Mouse (Mus musculus): ENCODE measurements at regions not wholly inside any gene's neighbourhood (a gene's known extent, or its start where the extent isn't known, plus 50 kb on each side); places are given as distances from the start of the nearest gene placed in this dataset.

GRCm38 (mm10) chr12:79946777-79947176 is 166.0 kb downstream of the Zfp36l1 start:
- Histone ChIP-seq H3K27me3 (ENCODE audit: insufficient read depth, low read length) (no peaks in the 10 kb centered on the region), H3K27ac (ENCODE audit: low read depth, low read length) (no peak overlapping the region), H3K9ac (replicated peaks; ENCODE audit: low read length, poor library complexity, severe bottlenecking) (no peak overlapping the region), H3K4me3 (ENCODE audit: low read depth, low read length) (no peak overlapping the region), H3K9me3 (ENCODE audit: low read length) (no peaks in the 10 kb centered on the region), H3K4me2 (ENCODE audit: low read depth, low read length, poor library complexity, severe bottlenecking) (no peak overlapping the region), H3K36me3 (ENCODE audit: insufficient read depth, low read length) (no peaks in the 10 kb centered on the region), H3K4me1 (ENCODE audit: insufficient read depth, low read length) (no peaks in the 10 kb centered on the region)
- ATAC-seq (ENCODE audit: low FRiP score): no peak
- 87% methylated on average over 10 of the region's 10 CpGs for WGBS
- no peak for DNase-seq (ENCODE audit: low spot score)
- no peak for TF ChIP-seq CTCF (IDR thresholded peaks at IDR 0.05)

GRCm38 (mm10) chr12:79945899-79946298 is 166.9 kb downstream of the Zfp36l1 start:
- no peak overlapping the region for H3K4me2 ChIP-seq (ENCODE audit: low read depth, low read length, poor library complexity, severe bottlenecking)
- H3K36me3 ChIP-seq (ENCODE audit: insufficient read depth, low read length): no peaks in the 10 kb centered on the region
- H3K9me3 ChIP-seq (ENCODE audit: low read length): no peaks in the 10 kb centered on the region
- 92% methylated on average over 4 of the region's 4 CpGs for WGBS
- no peaks in the 10 kb centered on the region for H3K27me3 ChIP-seq (ENCODE audit: insufficient read depth, low read length)
- DNase-seq (ENCODE audit: low spot score): no peak
- H3K9ac ChIP-seq (replicated peaks; ENCODE audit: low read length, poor library complexity, severe bottlenecking): no peak overlapping the region
- no peak for ATAC-seq (ENCODE audit: low FRiP score)
- H3K27ac ChIP-seq (ENCODE audit: low read depth, low read length): no peak overlapping the region
- no peak for TF ChIP-seq CTCF (IDR thresholded peaks at IDR 0.05)
- H3K4me3 ChIP-seq (ENCODE audit: low read depth, low read length): no peak overlapping the region
- H3K4me1 ChIP-seq (ENCODE audit: insufficient read depth, low read length): no peaks in the 10 kb centered on the region

- no peaks in the 10 kb centered on the region for H3K27me3 ChIP-seq (ENCODE audit: insufficient read depth, low read length)
- H3K4me3 ChIP-seq (ENCODE audit: low read depth, low read length): no peak overlapping the region
- no peaks in the 10 kb centered on the region for H3K9me3 ChIP-seq (ENCODE audit: low read length)
- ATAC-seq (ENCODE audit: low FRiP score) (no peak), DNase-seq (ENCODE audit: low spot score) (no peak)
- H3K36me3 ChIP-seq (ENCODE audit: insufficient read depth, low read length): no peaks in the 10 kb centered on the region
- H3K9ac ChIP-seq (replicated peaks; ENCODE audit: low read length, poor library complexity, severe bottlenecking): no peak overlapping the region; the same call in 1 of the 2 replicates
- TF ChIP-seq CTCF (IDR thresholded peaks at IDR 0.05): no peak
- 42% methylated on average over 6 of the region's 6 CpGs for WGBS
- H3K27ac ChIP-seq (ENCODE audit: low read depth, low read length): peak overlapping the region; percentile 39
- no peak overlapping the region for H3K4me2 ChIP-seq (ENCODE audit: low read depth, low read length, poor library complexity, severe bottlenecking)
- H3K4me1 ChIP-seq (ENCODE audit: insufficient read depth, low read length): no peaks in the 10 kb centered on the region
Observed at GRCm38 (mm10) chr12:79944714-79945493, 167.9 kb downstream of the Zfp36l1 start.

- Histone ChIP-seq H3K9ac (replicated peaks; ENCODE audit: low read length, poor library complexity, severe bottlenecking) (no peak overlapping the region), H3K36me3 (ENCODE audit: insufficient read depth, low read length) (no peaks in the 10 kb centered on the region), H3K27ac (ENCODE audit: low read depth, low read length) (no peak overlapping the region), H3K9me3 (ENCODE audit: low read length) (no peaks in the 10 kb centered on the region), H3K4me1 (ENCODE audit: insufficient read depth, low read length) (no peaks in the 10 kb centered on the region), H3K4me2 (ENCODE audit: low read depth, low read length, poor library complexity, severe bottlenecking) (no peak overlapping the region), H3K4me3 (ENCODE audit: low read depth, low read length) (no peak overlapping the region), H3K27me3 (ENCODE audit: insufficient read depth, low read length) (no peaks in the 10 kb centered on the region)
- DNase-seq (ENCODE audit: low spot score) (no peak), ATAC-seq (ENCODE audit: low FRiP score) (no peak)
- TF ChIP-seq CTCF (IDR thresholded peaks at IDR 0.05): no peak
- 91% methylated on average over 10 of the region's 10 CpGs for WGBS
Observed at GRCm38 (mm10) chr12:79944090-79944489, 168.7 kb downstream of the Zfp36l1 start.

GRCm38 (mm10) chr12:79942563-79943131 is 170.2 kb downstream of the Zfp36l1 start:
- Histone ChIP-seq H3K27ac (ENCODE audit: low read depth, low read length) (no peak overlapping the region), H3K9ac (replicated peaks; ENCODE audit: low read length, poor library complexity, severe bottlenecking) (no peak overlapping the region), H3K27me3 (ENCODE audit: insufficient read depth, low read length) (no peaks in the 10 kb centered on the region), H3K4me3 (ENCODE audit: low read depth, low read length) (no peak overlapping the region), H3K9me3 (ENCODE audit: low read length) (no peaks in the 10 kb centered on the region), H3K4me2 (ENCODE audit: low read depth, low read length, poor library complexity, severe bottlenecking) (no peak overlapping the region), H3K4me1 (ENCODE audit: insufficient read depth, low read length) (no peaks in the 10 kb centered on the region), H3K36me3 (ENCODE audit: insufficient read depth, low read length) (no peaks in the 10 kb centered on the region)
- DNase-seq (ENCODE audit: low spot score) (no peak), ATAC-seq (ENCODE audit: low FRiP score) (no peak)
- TF ChIP-seq CTCF (IDR thresholded peaks at IDR 0.05): no peak
- WGBS: 66% methylated on average over 10 of the region's 10 CpGs

- no peak overlapping the region for H3K9ac ChIP-seq (replicated peaks; ENCODE audit: low read length, poor library complexity, severe bottlenecking)
- H3K4me1 ChIP-seq (ENCODE audit: insufficient read depth, low read length): no peaks in the 10 kb centered on the region
- 51% methylated on average over 3 of the region's 3 CpGs for WGBS
- no peaks in the 10 kb centered on the region for H3K36me3 ChIP-seq (ENCODE audit: insufficient read depth, low read length)
- TF ChIP-seq CTCF (IDR thresholded peaks at IDR 0.05): no peak
- no peak overlapping the region for H3K4me3 ChIP-seq (ENCODE audit: low read depth, low read length)
- no peak for DNase-seq (ENCODE audit: low spot score)
- H3K9me3 ChIP-seq (ENCODE audit: low read length): no peaks in the 10 kb centered on the region
- ATAC-seq (ENCODE audit: low FRiP score): no peak
- H3K27me3 ChIP-seq (ENCODE audit: insufficient read depth, low read length): no peaks in the 10 kb centered on the region
- no peak overlapping the region for H3K27ac ChIP-seq (ENCODE audit: low read depth, low read length)
- no peak overlapping the region for H3K4me2 ChIP-seq (ENCODE audit: low read depth, low read length, poor library complexity, severe bottlenecking)
Observed at GRCm38 (mm10) chr12:79941828-79942227, 171.0 kb downstream of the Zfp36l1 start.

All from midbrain, postnatal 0 days (tissue).